Mouse (Mus musculus) heart, embryonic 12.5 days (tissue): ENCODE measurements around the gene Gm11627. TPM values are rescaled to one million over a fixed set of nuclear protein-coding genes. Genes with fewer than 3 reads are reported as not detected.

Experiments
- polyA plus RNA-seq: library from polyadenylated mRNA; unstranded; fragments of >200 nt; fragmentation: Nextera tagmentation; extraction: Ambion mirVana; gene quantifications from 2 replicates; pipeline ENCODE4 v1.2.1, GENCODE M21; 2016

Gm11627 gene
- polyA plus RNA-seq, 1 experiment from 2014 or later = 10.9 TPM

Other genes starting within 250 kb of the Gm11627 start
- 114 and 116 TPM in 2 replicates for gene Slc4a1, start 213.3 kb downstream of the Gm11627 start, polyA plus RNA-seq
- 1.7 and 1.8 TPM in 2 replicates for gene Rundc3a, start 186.1 kb downstream of the Gm11627 start, polyA plus RNA-seq
- 253 and 260 TPM in 2 replicates for gene Slc25a39, start 171.5 kb downstream of the Gm11627 start, polyA plus RNA-seq
- gene Grn, start 149.1 kb downstream of the Gm11627 start, polyA plus RNA-seq = 189 and 191 TPM in 2 replicates
- gene Fam171a2, start 131.8 kb downstream of the Gm11627 start, polyA plus RNA-seq = 4.5 and 5.6 TPM in 2 replicates
- gene Itga2b, start 109.3 kb downstream of the Gm11627 start, polyA plus RNA-seq = 16.5 and 22.5 TPM in 2 replicates
- gene Gpatch8, start 23.1 kb downstream of the Gm11627 start, polyA plus RNA-seq = 38.9 and 42.7 TPM in 2 replicates
- 32.0 and 33.8 TPM in 2 replicates for gene Fzd2, start 24.9 kb upstream of the Gm11627 start, polyA plus RNA-seq
- gene Meioc, start 84.3 kb upstream of the Gm11627 start, polyA plus RNA-seq = 1.6 and 2.0 TPM in 2 replicates
- gene Ccdc43, start 118.3 kb upstream of the Gm11627 start, polyA plus RNA-seq = 46.4 and 46.5 TPM in 2 replicates
- 9.1 and 10.0 TPM in 2 replicates for gene Adam11, start 182.0 kb upstream of the Gm11627 start, polyA plus RNA-seq
- 69.9 and 72.1 TPM in 2 replicates for gene Gjc1, start 240.2 kb upstream of the Gm11627 start, polyA plus RNA-seq